Mouse (Mus musculus) spleen, postnatal 10 days (tissue): ENCODE measurements around the gene Mgat3.

Source experiments
- DNase-seq, 2 experiments: peaks; one replicate each; pipeline ENCODE4 v3.0.0; 2021 to 2022; ENCODE audit warnings: low spot score in 2 of 2

Gene Mgat3

GRCm38 (mm10) chr15:80175756-80176155, 2.2 kb downstream of the Mgat3 start:
- no peak for DNase-seq

- DNase-seq = no peak
Observed at GRCm38 (mm10) chr15:80181561-80181960, 8.0 kb downstream of the Mgat3 start.

DNA sequence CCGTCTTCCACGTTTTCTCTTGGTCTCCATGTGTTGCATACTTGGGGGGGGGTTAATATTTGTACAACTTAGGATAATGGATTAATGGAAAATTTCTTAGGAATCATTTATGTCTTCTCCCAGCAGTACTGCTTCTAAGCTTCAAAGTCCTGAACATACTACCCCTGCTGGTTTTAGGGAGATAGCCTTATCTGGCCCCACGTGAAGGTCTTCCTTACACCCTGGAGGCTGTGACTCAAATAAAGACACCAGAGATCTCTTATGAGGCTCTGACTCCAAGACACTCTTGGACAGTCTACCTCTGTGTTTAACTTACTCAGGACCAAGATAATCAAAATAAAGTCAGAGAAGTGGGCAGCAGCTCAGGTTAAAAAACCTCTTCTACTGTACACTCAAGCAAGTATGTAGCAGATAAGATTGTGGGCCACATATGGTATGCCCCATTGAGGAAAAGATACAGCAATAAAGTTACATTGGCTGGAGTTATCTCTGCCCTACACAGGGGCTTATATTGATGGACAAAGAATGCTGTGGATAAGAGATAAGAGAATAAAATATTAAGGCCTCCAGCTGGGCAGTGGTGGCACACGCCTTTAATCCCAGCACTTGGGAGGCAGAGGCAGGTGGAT, 8.7 kb downstream of the Mgat3 start:
- DNase-seq = no peak

DNA sequence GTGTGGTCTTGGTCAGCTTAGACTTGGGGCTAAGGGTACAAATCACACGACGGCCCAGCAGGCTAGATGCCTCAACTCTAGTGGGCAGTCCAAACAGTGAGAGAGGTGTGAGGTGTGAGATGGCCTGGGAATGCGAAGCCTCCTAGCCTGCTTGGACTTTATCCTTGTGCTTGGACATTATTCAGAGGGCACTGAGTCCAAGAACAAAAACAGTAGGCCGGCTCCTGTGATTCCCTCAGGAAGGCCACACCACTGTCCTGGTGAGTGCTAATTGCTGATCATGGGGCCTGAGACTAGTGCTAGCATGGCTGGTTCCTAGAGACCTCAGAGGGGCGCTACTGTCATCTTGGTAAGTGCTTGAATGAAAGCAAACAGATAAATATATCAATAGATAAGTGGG, 15.4 kb downstream of the Mgat3 start:
- DNase-seq = no peak

GRCm38 (mm10) chr15:80190075-80190474, 16.6 kb downstream of the Mgat3 start:
- no peak for DNase-seq

DNA sequence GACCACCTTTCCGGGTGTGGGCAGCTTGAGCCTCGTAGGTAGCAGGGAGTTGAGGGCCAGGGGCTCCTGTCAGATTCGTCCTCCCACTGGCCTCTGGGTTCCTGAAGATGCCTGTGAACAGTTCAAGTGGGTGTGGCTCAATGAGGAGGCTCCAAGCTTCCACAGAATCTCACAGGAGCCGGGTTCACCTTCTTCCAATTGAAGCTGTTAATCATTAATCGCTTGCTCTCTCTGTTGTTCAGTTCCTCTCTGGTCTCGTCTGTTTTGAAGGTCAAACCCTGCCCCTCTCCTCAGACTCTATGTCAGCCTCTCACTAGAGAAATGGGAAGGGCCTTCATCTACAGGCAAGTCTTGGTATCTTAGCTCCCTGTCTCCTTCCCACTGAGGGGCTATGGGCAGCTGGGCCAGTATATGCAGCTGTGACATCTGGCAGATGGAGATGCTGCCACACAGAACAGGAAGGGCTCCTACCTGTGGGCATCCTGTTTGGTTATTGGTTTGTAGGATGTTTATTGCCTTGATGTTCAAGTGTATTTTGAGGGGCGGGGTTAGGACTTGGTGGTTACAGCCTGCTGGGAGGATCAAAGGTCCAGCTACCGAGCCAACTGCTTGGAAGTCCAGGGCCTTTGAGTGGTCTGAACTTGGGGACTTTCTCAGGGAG, 18.2 kb downstream of the Mgat3 start:
- DNase-seq = no peak

DNA sequence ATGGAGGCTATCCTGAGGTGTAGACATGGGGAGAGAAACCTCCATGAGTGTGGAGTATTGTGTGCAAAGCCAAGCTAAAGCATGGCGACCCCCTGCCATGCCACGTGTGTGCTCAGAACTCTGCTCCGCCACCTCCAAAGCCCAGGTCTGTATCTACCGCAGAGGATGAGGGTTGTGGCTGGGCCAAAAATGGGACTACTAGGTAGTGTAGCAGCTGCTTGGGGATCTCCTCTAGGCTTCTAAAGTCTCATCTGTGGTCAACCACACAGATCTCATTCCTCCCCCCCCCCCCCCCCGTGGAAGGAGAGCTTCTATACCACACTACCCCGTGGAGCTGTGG, 18.7 kb downstream of the Mgat3 start:
- no peak for DNase-seq

- DNase-seq = no peak
Observed at GRCm38 (mm10) chr15:80192847-80193246, 19.3 kb downstream of the Mgat3 start.

DNA sequence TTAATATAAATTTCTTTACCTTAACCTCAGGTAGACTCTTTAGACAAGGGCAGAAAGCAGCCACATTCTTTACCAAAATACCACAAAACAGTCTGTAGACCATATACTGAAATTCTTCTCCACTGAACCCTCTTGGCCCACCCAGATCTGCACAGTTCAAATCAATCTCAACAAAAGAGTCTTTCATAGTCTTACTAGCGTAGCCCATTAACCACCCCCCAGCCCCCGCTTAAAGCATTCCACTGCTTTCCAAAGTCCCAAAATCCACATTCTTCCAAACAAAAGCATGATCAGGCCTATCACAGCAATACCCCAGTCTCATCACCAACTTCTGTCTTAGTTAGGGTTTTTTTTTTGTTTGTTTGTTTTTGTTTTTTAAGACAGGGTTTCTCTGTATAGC, 26.0 kb downstream of the Mgat3 start:
- no peak for DNase-seq

DNA sequence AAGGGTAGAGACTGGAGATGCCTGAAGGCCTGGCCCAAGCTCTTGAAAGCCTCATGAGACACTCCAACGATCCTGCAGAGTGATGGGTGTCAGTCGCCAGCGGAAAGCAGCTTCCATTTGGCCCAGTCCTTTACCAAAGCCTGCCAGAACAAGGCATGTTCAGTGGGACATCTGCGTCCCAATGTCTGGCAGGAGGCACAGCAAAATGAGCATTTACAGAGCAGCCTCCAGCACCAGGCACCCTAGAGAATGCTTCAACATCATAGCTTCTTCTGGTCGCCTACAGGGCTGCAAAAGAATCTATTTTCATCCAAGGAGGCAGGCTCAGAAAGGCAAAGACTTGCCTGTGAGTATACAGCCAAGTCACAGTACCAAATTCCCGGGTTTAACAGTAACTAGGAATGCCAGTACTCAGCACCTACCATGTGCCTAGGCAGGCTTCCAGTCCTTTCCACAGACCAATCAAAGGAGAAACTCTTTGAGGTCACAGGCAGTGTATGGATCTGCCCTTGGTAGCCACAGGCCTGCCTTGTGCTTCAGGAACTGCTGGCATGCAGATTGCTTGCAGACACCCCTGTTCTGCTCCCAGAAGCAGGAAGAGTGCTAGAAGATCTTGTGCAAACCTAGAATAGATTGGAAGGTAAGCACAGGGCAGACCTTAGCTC, 28.7 kb downstream of the Mgat3 start:
- no peak for DNase-seq

GRCm38 (mm10) chr15:80203406-80203805, 29.9 kb downstream of the Mgat3 start:
- peak in 1 of 2 experiments; percentile 71 for DNase-seq

DNA sequence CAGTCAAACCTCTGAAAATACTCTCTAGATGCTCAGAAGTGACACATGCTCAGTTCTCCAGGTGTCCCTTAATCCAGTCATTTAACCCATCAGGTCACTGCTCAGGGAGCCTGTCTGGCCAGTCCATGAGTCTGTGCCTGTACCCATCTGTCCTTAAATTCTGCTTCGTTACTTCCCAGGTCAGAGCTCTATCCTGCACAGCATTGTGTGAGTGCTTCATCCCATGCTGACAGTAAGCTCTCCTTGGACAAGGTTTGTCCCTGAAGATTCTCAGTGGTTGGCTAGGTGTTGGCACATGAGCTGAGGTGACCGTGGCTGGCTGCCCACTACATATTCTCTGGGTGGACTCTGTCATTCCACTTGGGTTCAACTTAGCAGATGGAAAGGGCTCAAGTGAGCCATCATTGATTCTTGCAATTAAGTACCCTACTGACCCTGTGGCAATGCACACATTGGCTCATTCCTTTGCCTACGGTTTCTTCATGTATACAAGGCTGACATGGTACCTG, 32.6 kb downstream of the Mgat3 start:
- no peak for DNase-seq

- no peak for DNase-seq
Observed at GRCm38 (mm10) chr15:80208446-80208845, 34.9 kb downstream of the Mgat3 start.

GRCm38 (mm10) chr15:80213688-80214087, 40.2 kb downstream of the Mgat3 start:
- DNase-seq = no peak

- peak in 1 of 2 experiments; percentile 59 for DNase-seq
Observed at GRCm38 (mm10) chr15:80215716-80216479, 42.4 kb downstream of the Mgat3 start.

DNA sequence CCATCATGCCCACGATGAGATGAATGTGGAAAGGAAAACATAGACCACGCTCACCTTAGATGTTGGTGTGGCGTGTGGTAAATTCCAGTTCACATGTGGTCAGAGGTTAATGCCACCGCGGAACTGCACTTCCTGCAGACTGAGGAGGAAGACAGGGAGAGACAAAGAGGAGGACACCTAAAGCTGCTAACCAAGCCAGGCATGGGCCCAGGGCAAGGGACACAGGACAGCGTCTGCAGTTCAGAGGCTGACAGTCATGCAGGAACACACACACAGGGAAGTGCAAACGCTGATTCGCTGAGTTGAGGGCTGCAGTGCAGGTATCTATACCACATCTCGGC, 42.9 kb downstream of the Mgat3 start:
- no peak for DNase-seq

GRCm38 (mm10) chr15:80217476-80217875, 44.0 kb downstream of the Mgat3 start:
- DNase-seq = no peak

DNA sequence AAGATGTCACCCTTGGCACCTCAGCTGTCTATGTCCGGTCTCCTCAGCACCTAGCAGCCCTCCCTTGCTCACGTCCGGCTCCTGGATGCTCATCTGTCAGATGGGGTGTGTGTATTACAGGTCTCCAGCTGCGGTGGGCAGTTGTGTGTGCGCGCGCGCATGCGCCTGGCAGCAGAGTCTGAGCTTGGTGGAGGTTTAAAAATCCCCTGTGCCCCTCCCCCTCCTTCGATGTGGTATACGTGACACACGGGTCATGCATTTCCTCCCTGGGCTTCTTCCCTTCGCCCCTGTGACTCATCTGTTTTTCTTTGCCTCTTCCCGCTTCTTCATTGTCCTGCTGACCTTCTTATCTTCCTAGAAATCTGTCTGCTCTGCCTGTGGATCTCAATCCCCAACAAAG, 45.7 kb downstream of the Mgat3 start:
- DNase-seq = peak in 1 of 2 experiments; percentile 43

GRCm38 (mm10) chr15:80219705-80220657, 46.5 kb downstream of the Mgat3 start:
- no peak for DNase-seq

DNA sequence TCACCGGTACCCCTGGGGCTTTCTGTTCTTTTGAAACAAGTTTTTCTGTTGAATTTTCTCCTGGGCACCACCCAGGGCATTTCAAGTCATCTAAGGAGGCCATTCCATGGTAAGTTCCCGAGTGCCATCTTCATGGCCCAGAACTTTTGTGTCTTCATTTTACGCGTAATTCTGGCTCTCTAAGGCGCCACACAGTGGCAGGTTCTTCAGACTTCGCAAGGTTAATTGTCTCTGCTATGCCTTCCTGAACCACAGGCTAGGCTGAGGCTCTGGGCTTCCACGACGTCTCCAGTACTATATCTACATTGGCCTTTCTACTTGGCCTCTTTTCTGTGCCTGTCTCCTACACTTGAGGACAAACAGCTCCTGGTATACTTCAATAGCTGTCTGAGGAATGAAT, 47.5 kb downstream of the Mgat3 start:
- no peak for DNase-seq

DNA sequence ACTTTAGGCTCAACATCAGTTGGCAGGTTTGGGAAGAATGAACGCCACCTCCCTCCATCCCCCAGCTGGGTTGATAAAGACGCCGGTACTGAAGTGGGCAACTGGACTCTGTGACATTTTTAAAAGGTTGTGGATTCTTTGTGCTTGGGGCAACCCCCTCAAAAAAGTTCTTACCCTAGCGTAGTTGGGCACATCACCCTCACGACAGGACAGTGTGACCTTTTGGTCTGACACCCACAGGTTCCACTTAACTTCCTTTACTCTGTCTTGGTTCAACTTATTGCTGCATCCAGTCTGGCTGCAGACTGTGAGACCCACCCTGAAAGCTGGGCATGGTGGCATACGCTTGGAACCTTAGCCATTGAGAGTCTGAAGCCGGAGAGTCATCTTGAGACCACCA, 50.2 kb downstream of the Mgat3 start:
- DNase-seq = no peak
